Mouse (Mus musculus) kidney, postnatal 4 days (tissue): Measurements from ENCODE around the gene Rpgr.

Experiments
- DNase-seq, 2 experiments: peaks; one replicate each; pipeline ENCODE4 v3.0.0; 2021; ENCODE audit warnings: mixed read lengths in 2 of 2

Rpgr gene

GRCm38 (mm10) chrX:10216410-10216949, at the start of gene Rpgr:
Gene Rpgr (minus strand): TSS chrX:10216920.
- peak; percentile 94 to 96 for DNase-seq

GRCm38 (mm10) chrX:10258260-10258659, 41.5 kb upstream of the Rpgr start:
- no peak for DNase-seq

GRCm38 (mm10) chrX:10257774-10258173, 41.1 kb upstream of the Rpgr start:
- DNase-seq = no peak

GRCm38 (mm10) chrX:10251852-10252504, 35.3 kb upstream of the Rpgr start, which contains the start of gene Otc:
Gene Otc (plus strand): TSS chrX:10252305.
- no peak for DNase-seq

GRCm38 (mm10) chrX:10251357-10251756, 34.6 kb upstream of the Rpgr start:
- no peak for DNase-seq

GRCm38 (mm10) chrX:10243916-10244315, 27.2 kb upstream of the Rpgr start:
- DNase-seq = no peak

- no peak for DNase-seq
These were observed 22.8 kb upstream of the Rpgr start for GRCm38 (mm10) chrX:10239515-10239914.

GRCm38 (mm10) chrX:10234617-10235016, 17.9 kb upstream of the Rpgr start:
- DNase-seq = no peak

- no peak for DNase-seq
These were observed 16.3 kb upstream of the Rpgr start for GRCm38 (mm10) chrX:10233051-10233450.

GRCm38 (mm10) chrX:10219281-10219680, 2.6 kb upstream of the Rpgr start:
- DNase-seq = no peak

GRCm38 (mm10) chrX:10215972-10216371, 748 bp downstream of the Rpgr start:
- DNase-seq = no peak

- no peak for DNase-seq
These were observed 10.8 kb downstream of the Rpgr start for GRCm38 (mm10) chrX:10205937-10206336.

GRCm38 (mm10) chrX:10201289-10201688, 15.4 kb downstream of the Rpgr start:
- DNase-seq = peak; percentile 41 to 55

- no peak for DNase-seq
These were observed 64.3 kb downstream of the Rpgr start for GRCm38 (mm10) chrX:10152390-10152789.

GRCm38 (mm10) chrX:10117065-10117719, 99.5 kb downstream of the Rpgr start, which contains the start of gene Srpx:
Gene Srpx (minus strand): TSS chrX:10117709.
- peak; percentile 39 to 55 for DNase-seq

GRCm38 (mm10) chrX:10115780-10116179, 100.9 kb downstream of the Rpgr start:
- no peak for DNase-seq

- no peak for DNase-seq
These were observed 106.0 kb downstream of the Rpgr start for GRCm38 (mm10) chrX:10110736-10111135.

GRCm38 (mm10) chrX:10108558-10108957, 108.2 kb downstream of the Rpgr start:
- no peak for DNase-seq

- no peak for DNase-seq
These were observed 111.2 kb downstream of the Rpgr start for GRCm38 (mm10) chrX:10105475-10105874.

GRCm38 (mm10) chrX:10102739-10103138, 114.0 kb downstream of the Rpgr start:
- no peak for DNase-seq

- DNase-seq = no peak
These were observed 120.9 kb downstream of the Rpgr start for GRCm38 (mm10) chrX:10095797-10096196.

GRCm38 (mm10) chrX:10080385-10080784, 136.3 kb downstream of the Rpgr start:
- DNase-seq = no peak

- DNase-seq = no peak
These were observed 136.7 kb downstream of the Rpgr start for GRCm38 (mm10) chrX:10079981-10080380.

- DNase-seq = no peak
These were observed 142.8 kb downstream of the Rpgr start for GRCm38 (mm10) chrX:10073966-10074365.
